In genomic region chr9:59584871-59585308, GRCm38 (mm10) we compare ENCODE assay signal across 8 mouse cellular contexts. TPM values are rescaled to one million over a fixed set of nuclear protein-coding genes. Genes with fewer than 3 reads are reported as not detected.
DNase-seq lines count a peak whose midpoint lies in the region; ATAC-seq lines count a peak whose summit lies in the region.

No protein-coding gene starts in this region.

- peaks cover 11% of the 10 kb centered on the region for H3K4me1 ChIP-seq in hindbrain, embryonic 16.5 days (ENCODE audit: control insufficient read depth, insufficient read depth, low read depth, low read length)

- WGBS in hindbrain, embryonic 16.5 days = 5% methylated on average over 13 of the region's 13 CpGs

- H3K4me2 ChIP-seq in hindbrain, embryonic 16.5 days (ENCODE audit: low read length) = peak overlapping the region; percentile 45

- H3K9ac ChIP-seq in hindbrain, embryonic 16.5 days (ENCODE audit: low read depth, low read length) = 0 out of 2 replicates have a peak overlapping the region, but pooled peaks have one; percentile 10

- DNase-seq in WW6 (ENCODE audit: low read depth, low spot score) = peak; percentile 65
- DNase-seq in cerebellum, postnatal 36 days = peak; percentile 74 to 79
- peak; percentile 75 for DNase-seq in gastrocnemius, adult 18-20 months (ENCODE audit: low spot score)
- DNase-seq in left cerebral cortex, postnatal 10 days (ENCODE audit: extremely low spot score in 1 of 2, low spot score in 2 of 2) = peak; percentile 84 to 85
- DNase-seq in right cerebral cortex, adult 2 months (ENCODE audit: low spot score in 2 of 2) = peak; percentile 85
- peak; percentile 53 for DNase-seq in urinary bladder, postnatal 25 days (ENCODE audit: low spot score)

- ATAC-seq in hindbrain, embryonic 16.5 days = peak; percentile 63; the same call in 1 of the 2 replicates
- peak; percentile 94 for ATAC-seq in megakaryocyte progenitor cell, adult 5-6 weeks (replicated peaks; ENCODE audit: poor library complexity)

- H3K27ac ChIP-seq in hindbrain, embryonic 16.5 days (ENCODE audit: low read depth, low read length) = no peak overlapping the region

- H3K9me3 ChIP-seq in hindbrain, embryonic 16.5 days (ENCODE audit: control insufficient read depth, low read length) = no peaks in the 10 kb centered on the region

- H3K4me3 ChIP-seq in hindbrain, embryonic 16.5 days (ENCODE audit: low read length) = peak overlapping the region; percentile 13; the same call in 1 of the 2 replicates

- no peaks in the 10 kb centered on the region for H3K27me3 ChIP-seq in hindbrain, embryonic 16.5 days (replicated peaks; ENCODE audit: control insufficient read depth, insufficient read depth, low read length)

- H3K36me3 ChIP-seq in hindbrain, embryonic 16.5 days (ENCODE audit: control insufficient read depth, insufficient read depth, low read length) = no peaks in the 10 kb centered on the region

- intact Hi-C loops in left cerebral cortex, postnatal 10 days (cut with DNase I) = no loop called here

RNA-seq across cellular contexts. Expression of gene Celf6, which starts 7.2 kb away (rescaled TPM):
- total RNA-seq in gastrocnemius, adult 18-20 months (2021) = not detected
- 46.6 and 52.6 TPM in 2 replicates for polyA plus RNA-seq in hindbrain, embryonic 16.5 days (2015; fragmentation: Nextera tagmentation; extraction: Ambion mirVana)
- total RNA-seq in left cerebral cortex, postnatal 10 days (2021) = 10 to 100 TPM; 37.5 to 40.1 TPM
- total RNA-seq in megakaryocyte progenitor cell, adult 5-6 weeks (2015) = not detected in 2 replicates
- total RNA-seq in megakaryocyte progenitor cell, adult 5-6 weeks (2017) = not detected in 2 replicates

RNA-seq across cellular contexts. Expression of gene Parp6, which starts 32.2 kb away (rescaled TPM):
- 10 to 100 TPM; 24.2 to 24.7 TPM for total RNA-seq in gastrocnemius, adult 18-20 months (2021)
- polyA plus RNA-seq in hindbrain, embryonic 16.5 days (2015; fragmentation: Nextera tagmentation; extraction: Ambion mirVana) = 197 and 213 TPM in 2 replicates
- total RNA-seq in left cerebral cortex, postnatal 10 days (2021) = 100 to 1,000 TPM; 210 to 217 TPM
- total RNA-seq in megakaryocyte progenitor cell, adult 5-6 weeks (2015) = 37.6 and 52.4 TPM in 2 replicates
- 15.7 and 24.5 TPM in 2 replicates for total RNA-seq in megakaryocyte progenitor cell, adult 5-6 weeks (2017)

RNA-seq across cellular contexts. Expression of gene Tmem202, which starts 45.2 kb away (rescaled TPM):
- under 1 TPM; 0.62 to 1.00 TPM for total RNA-seq in gastrocnemius, adult 18-20 months (2021)
- 1.1 and 1.3 TPM in 2 replicates for polyA plus RNA-seq in hindbrain, embryonic 16.5 days (2015; fragmentation: Nextera tagmentation; extraction: Ambion mirVana)
- 1 to 10 TPM; 2.7 to 3.6 TPM for total RNA-seq in left cerebral cortex, postnatal 10 days (2021)
- 0.17 TPM in 1 of 2 replicates, not detected in the other for total RNA-seq in megakaryocyte progenitor cell, adult 5-6 weeks (2015)
- total RNA-seq in megakaryocyte progenitor cell, adult 5-6 weeks (2017) = not detected in 2 replicates

RNA-seq across cellular contexts. Expression of gene Hexa, which starts 45.5 kb away (rescaled TPM):
- total RNA-seq in gastrocnemius, adult 18-20 months (2021) = 10 to 100 TPM; 32.4 to 42.0 TPM
- polyA plus RNA-seq in hindbrain, embryonic 16.5 days (2015; fragmentation: Nextera tagmentation; extraction: Ambion mirVana) = 68.0 and 71.3 TPM in 2 replicates
- total RNA-seq in left cerebral cortex, postnatal 10 days (2021) = 10 to 100 TPM; 33.4 to 34.2 TPM
- 98.6 and 103 TPM in 2 replicates for total RNA-seq in megakaryocyte progenitor cell, adult 5-6 weeks (2015)
- 168 and 210 TPM in 2 replicates for total RNA-seq in megakaryocyte progenitor cell, adult 5-6 weeks (2017)

Comparison
In these comparisons a context has a peak if more than half of its experiments do, and no peak if none do; other contexts are left out.
1. RNA of gene Celf6, which starts 7.2 kb away (total RNA-seq): 37.5 to 40.1 TPM in left cerebral cortex, postnatal 10 days; not detected in gastrocnemius, adult 18-20 months and not detected in megakaryocyte progenitor cell, adult 5-6 weeks; every median in the first group is over 10 times any median in the second.
2. Peak in every context shown above with its lines, with median percentiles within 50 percentile points of each other: DNase-seq.